Mouse (Mus musculus): ENCODE results near the gene Nr4a1. TPM values are rescaled to one million over a fixed set of nuclear protein-coding genes. Genes with fewer than 3 reads are reported as not detected.

Gene Nr4a1
- polyA plus RNA-seq, 1 experiment, result 31.9 TPM

DNA sequence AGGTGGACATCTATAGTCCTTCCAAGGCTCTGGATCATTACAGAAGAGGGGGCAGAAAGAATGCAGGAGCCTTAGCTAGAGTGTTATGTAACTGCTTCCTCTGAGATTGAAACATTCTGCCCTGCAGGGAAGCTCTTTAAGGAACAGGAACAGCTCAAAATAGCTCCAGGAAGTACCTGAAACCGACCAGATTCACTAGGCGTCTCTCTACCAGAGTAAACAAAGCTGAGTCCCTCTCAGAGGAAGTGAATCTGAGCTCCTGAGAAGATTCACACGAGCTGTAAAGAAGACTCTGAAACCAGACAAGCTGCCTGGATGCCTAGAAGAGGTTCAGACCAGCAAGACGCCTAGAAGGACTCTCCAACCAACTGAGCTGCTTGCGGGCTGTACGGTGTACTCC lies 1.5 kb upstream of the Nr4a1 start:
- H3K27me3 ChIP-seq (ENCODE audit: control insufficient read depth, insufficient read depth, low read length, poor library complexity, severe bottlenecking), result no peaks in the 10 kb centered on the region
- H3K4me1 ChIP-seq (ENCODE audit: control insufficient read depth, insufficient read depth, low read length), result peaks cover 13% of the 10 kb centered on the region
- H3K27ac ChIP-seq (ENCODE audit: insufficient read depth, low read length), result no peak overlapping the region
- TF ChIP-seq EP300 (IDR thresholded peaks at IDR 0.05; ENCODE audit: insufficient read depth, low read depth, low read length) (no peak), POLR2A (IDR thresholded peaks at IDR 0.05; ENCODE audit: insufficient read depth, low read length) (no peak), CTCF (IDR thresholded peaks at IDR 0.05; ENCODE audit: low read depth, low read length) (no peak)
- no peaks in the 10 kb centered on the region for H3K36me3 ChIP-seq (ENCODE audit: control insufficient read depth, insufficient read depth, low read length, poor library complexity, severe bottlenecking)
- H3K9ac ChIP-seq (ENCODE audit: low read depth, poor library complexity, severe bottlenecking), result no peak overlapping the region
- no peaks in the 10 kb centered on the region for H3K9me3 ChIP-seq (replicated peaks; ENCODE audit: control insufficient read depth, insufficient read depth, low read length, poor library complexity, severe bottlenecking)
- H3K4me3 ChIP-seq (ENCODE audit: low read depth, low read length), result no peak overlapping the region

DNA sequence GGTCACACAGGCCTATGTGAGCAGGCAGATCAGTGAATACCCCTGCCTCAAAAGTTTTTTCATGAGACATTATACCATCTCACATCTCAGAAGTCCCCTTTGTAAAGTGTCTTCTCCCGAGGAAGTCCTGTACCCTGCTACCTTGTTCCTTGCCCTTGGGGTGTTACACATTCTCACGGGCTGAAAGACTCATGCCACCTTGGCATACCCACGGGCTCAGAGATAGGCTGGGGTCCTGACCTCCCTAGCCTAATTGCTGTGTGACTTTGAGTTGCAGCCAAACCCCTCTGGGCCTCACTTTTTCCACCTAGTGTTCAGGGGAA lies 545 bp upstream of the Nr4a1 start:
- H3K9ac ChIP-seq (ENCODE audit: low read depth, poor library complexity, severe bottlenecking), result peak overlapping the region; percentile 74; the same call in 1 of the 2 replicates
- peak overlapping the region; percentile 61 for H3K27ac ChIP-seq (ENCODE audit: insufficient read depth, low read length)
- no peaks in the 10 kb centered on the region for H3K9me3 ChIP-seq (replicated peaks; ENCODE audit: control insufficient read depth, insufficient read depth, low read length, poor library complexity, severe bottlenecking)
- TF ChIP-seq POLR2A (IDR thresholded peaks at IDR 0.05; ENCODE audit: insufficient read depth, low read length) (no peak), CTCF (IDR thresholded peaks at IDR 0.05; ENCODE audit: low read depth, low read length) (no peak), EP300 (IDR thresholded peaks at IDR 0.05; ENCODE audit: insufficient read depth, low read depth, low read length) (no peak)
- H3K4me1 ChIP-seq (ENCODE audit: control insufficient read depth, insufficient read depth, low read length), result peaks cover 12% of the 10 kb centered on the region
- peak overlapping the region; percentile 55 for H3K4me3 ChIP-seq (ENCODE audit: low read depth, low read length)
- no peaks in the 10 kb centered on the region for H3K36me3 ChIP-seq (ENCODE audit: control insufficient read depth, insufficient read depth, low read length, poor library complexity, severe bottlenecking)
- no peaks in the 10 kb centered on the region for H3K27me3 ChIP-seq (ENCODE audit: control insufficient read depth, insufficient read depth, low read length, poor library complexity, severe bottlenecking)

DNA sequence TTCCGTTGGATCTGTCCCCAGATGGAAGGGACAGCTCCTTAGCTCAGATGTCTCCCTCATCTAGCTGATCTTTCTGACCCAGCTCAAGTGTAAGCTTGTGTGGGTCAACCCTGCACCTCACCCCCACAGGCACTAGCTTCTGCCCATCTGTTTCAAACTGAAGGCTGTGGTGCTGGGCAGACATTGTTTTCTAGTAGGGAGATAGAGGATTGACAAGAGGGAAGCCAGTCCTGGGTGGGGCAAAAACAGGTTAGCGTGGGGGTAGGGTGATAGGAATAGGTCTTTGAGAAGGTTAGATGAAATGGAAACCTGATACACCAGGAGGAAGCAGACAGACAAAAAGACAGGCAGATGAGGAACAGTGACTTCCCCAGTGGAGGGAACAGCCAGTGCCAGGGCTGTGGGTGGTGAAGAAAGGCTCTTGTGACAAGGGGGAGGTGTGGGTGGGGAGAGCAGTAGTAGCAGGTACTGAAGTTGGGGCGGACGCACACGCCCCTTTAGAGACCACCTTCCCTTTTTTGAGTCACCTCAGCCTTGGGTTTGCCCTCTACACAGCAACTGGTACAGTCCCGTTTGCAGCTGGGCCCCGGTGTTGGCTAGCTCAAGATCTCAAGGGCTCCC lies 1.9 kb downstream of the Nr4a1 start:
- no peak overlapping the region for H3K4me3 ChIP-seq (ENCODE audit: low read depth, low read length)
- H3K9ac ChIP-seq (ENCODE audit: low read depth, poor library complexity, severe bottlenecking), result no peak overlapping the region
- peaks cover 12% of the 10 kb centered on the region for H3K4me1 ChIP-seq (ENCODE audit: control insufficient read depth, insufficient read depth, low read length)
- TF ChIP-seq POLR2A (IDR thresholded peaks at IDR 0.05; ENCODE audit: insufficient read depth, low read length), result no peak
- TF ChIP-seq CTCF (IDR thresholded peaks at IDR 0.05; ENCODE audit: low read depth, low read length), result no peak
- TF ChIP-seq EP300 (IDR thresholded peaks at IDR 0.05; ENCODE audit: insufficient read depth, low read depth, low read length), result no peak
- H3K27me3 ChIP-seq (ENCODE audit: control insufficient read depth, insufficient read depth, low read length, poor library complexity, severe bottlenecking), result no peaks in the 10 kb centered on the region
- no peaks in the 10 kb centered on the region for H3K9me3 ChIP-seq (replicated peaks; ENCODE audit: control insufficient read depth, insufficient read depth, low read length, poor library complexity, severe bottlenecking)
- no peaks in the 10 kb centered on the region for H3K36me3 ChIP-seq (ENCODE audit: control insufficient read depth, insufficient read depth, low read length, poor library complexity, severe bottlenecking)
- no peak overlapping the region for H3K27ac ChIP-seq (ENCODE audit: insufficient read depth, low read length)

DNA sequence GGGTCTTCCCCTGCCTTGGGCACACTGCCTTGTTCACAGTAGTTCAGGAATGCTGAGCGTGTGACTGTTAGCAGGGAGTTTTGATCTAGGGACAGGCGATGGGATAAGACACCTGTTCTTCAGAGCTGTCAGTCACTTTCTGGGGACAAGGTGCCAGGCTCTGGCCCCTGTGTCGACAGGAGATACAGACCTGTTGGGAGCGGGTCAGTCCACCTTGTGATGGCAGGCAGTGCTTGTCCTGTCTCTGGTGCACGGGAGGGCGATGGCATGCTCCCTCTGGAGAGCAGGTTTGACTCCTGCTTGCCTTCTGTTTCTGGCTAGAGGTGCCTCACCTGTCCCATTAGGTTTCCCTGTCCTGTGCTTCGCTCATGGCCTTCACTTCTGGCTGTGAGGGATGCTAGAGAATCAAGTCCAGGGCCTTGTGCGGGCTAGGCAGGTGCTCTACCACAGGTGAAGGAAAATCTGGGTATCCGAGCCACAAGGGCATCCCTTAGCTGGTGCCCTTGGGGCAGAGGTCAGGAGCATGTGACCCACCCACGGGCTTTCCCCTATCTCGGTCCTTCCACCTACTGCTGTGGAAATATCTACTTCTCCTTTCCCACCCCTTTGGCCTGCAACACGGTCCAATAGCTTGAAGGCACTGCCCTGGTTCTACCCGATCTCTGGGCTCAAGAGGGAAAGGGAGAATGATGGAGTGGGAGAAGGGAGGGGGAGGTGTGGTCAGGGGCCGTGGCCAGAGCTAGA lies 2.6 kb downstream of the Nr4a1 start:
- H3K9me3 ChIP-seq (replicated peaks; ENCODE audit: control insufficient read depth, insufficient read depth, low read length, poor library complexity, severe bottlenecking), result no peaks in the 10 kb centered on the region
- H3K4me3 ChIP-seq (ENCODE audit: low read depth, low read length), result no peak overlapping the region
- no peaks in the 10 kb centered on the region for H3K36me3 ChIP-seq (ENCODE audit: control insufficient read depth, insufficient read depth, low read length, poor library complexity, severe bottlenecking)
- no peak overlapping the region for H3K27ac ChIP-seq (ENCODE audit: insufficient read depth, low read length)
- H3K27me3 ChIP-seq (ENCODE audit: control insufficient read depth, insufficient read depth, low read length, poor library complexity, severe bottlenecking), result no peaks in the 10 kb centered on the region
- TF ChIP-seq EP300 (IDR thresholded peaks at IDR 0.05; ENCODE audit: insufficient read depth, low read depth, low read length) (no peak), POLR2A (IDR thresholded peaks at IDR 0.05; ENCODE audit: insufficient read depth, low read length) (no peak), CTCF (IDR thresholded peaks at IDR 0.05; ENCODE audit: low read depth, low read length) (no peak)
- H3K4me1 ChIP-seq (ENCODE audit: control insufficient read depth, insufficient read depth, low read length), result peaks cover 12% of the 10 kb centered on the region
- no peak overlapping the region for H3K9ac ChIP-seq (ENCODE audit: low read depth, poor library complexity, severe bottlenecking)

DNA sequence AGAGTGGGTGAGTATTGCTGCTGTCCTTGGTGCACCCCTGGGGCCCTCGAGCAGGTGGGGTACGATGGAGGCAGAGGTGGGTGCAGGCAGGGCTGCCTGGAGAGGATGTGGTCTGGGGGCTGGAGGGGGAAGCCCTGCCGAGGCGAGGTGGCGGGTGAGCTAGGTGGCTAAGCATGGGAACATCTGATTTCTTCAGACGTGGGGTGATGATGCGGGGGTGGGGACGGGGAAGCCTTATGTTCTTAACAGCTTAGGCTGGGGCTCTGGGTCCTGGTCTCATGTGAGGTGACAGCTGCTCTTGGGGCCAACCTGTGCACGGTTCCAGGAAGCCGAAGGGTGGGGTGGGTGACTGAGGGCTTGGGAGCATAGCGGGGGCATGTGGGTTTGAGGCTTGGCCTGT lies 4.4 kb downstream of the Nr4a1 start:
- no peak overlapping the region for H3K27ac ChIP-seq (ENCODE audit: insufficient read depth, low read length)
- H3K9me3 ChIP-seq (replicated peaks; ENCODE audit: control insufficient read depth, insufficient read depth, low read length, poor library complexity, severe bottlenecking), result no peaks in the 10 kb centered on the region
- H3K4me3 ChIP-seq (ENCODE audit: low read depth, low read length), result no peak overlapping the region
- H3K36me3 ChIP-seq (ENCODE audit: control insufficient read depth, insufficient read depth, low read length, poor library complexity, severe bottlenecking), result no peaks in the 10 kb centered on the region
- H3K4me1 ChIP-seq (ENCODE audit: control insufficient read depth, insufficient read depth, low read length), result peaks cover 14% of the 10 kb centered on the region
- no peak overlapping the region for H3K9ac ChIP-seq (ENCODE audit: low read depth, poor library complexity, severe bottlenecking)
- H3K27me3 ChIP-seq (ENCODE audit: control insufficient read depth, insufficient read depth, low read length, poor library complexity, severe bottlenecking), result no peaks in the 10 kb centered on the region
- no peak for TF ChIP-seq CTCF (IDR thresholded peaks at IDR 0.05; ENCODE audit: low read depth, low read length)
- no peak for TF ChIP-seq EP300 (IDR thresholded peaks at IDR 0.05; ENCODE audit: insufficient read depth, low read depth, low read length)
- TF ChIP-seq POLR2A (IDR thresholded peaks at IDR 0.05; ENCODE audit: insufficient read depth, low read length), result no peak

DNA sequence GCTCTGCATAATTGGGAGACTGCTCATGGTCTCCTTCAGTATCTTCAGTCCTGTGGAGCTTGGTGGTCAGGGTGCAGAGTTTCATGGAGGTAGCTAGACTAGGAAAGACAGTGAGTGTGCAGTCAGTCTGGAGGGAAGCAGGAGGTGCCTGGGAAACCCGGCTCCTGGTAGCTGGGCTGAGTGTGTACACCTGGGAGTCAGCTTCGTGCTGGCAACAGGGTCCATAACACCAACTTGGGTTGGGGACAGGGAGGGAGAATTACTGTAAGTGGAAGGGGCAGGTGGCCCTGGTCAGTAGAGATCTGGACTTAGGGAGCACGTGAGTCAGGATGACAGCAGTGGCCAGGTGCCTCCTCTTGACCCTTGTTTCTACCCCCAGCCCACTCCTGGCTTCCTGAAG lies 5.9 kb downstream of the Nr4a1 start:
- Histone ChIP-seq H3K27ac (ENCODE audit: insufficient read depth, low read length) (no peak overlapping the region), H3K4me1 (ENCODE audit: control insufficient read depth, insufficient read depth, low read length) (peaks cover 14% of the 10 kb centered on the region), H3K9me3 (replicated peaks; ENCODE audit: control insufficient read depth, insufficient read depth, low read length, poor library complexity, severe bottlenecking) (no peaks in the 10 kb centered on the region)

More for the DNA sequence above, 5.9 kb downstream of the Nr4a1 start:
- Histone ChIP-seq H3K36me3 (ENCODE audit: control insufficient read depth, insufficient read depth, low read length, poor library complexity, severe bottlenecking) (no peaks in the 10 kb centered on the region), H3K9ac (ENCODE audit: low read depth, poor library complexity, severe bottlenecking) (no peak overlapping the region), H3K27me3 (ENCODE audit: control insufficient read depth, insufficient read depth, low read length, poor library complexity, severe bottlenecking) (no peaks in the 10 kb centered on the region), H3K4me3 (ENCODE audit: low read depth, low read length) (no peak overlapping the region)
- no peak for TF ChIP-seq POLR2A (IDR thresholded peaks at IDR 0.05; ENCODE audit: insufficient read depth, low read length)
- no peak for TF ChIP-seq EP300 (IDR thresholded peaks at IDR 0.05; ENCODE audit: insufficient read depth, low read depth, low read length)
- no peak for TF ChIP-seq CTCF (IDR thresholded peaks at IDR 0.05; ENCODE audit: low read depth, low read length)

Measured in ES-Bruce4 (cell line).